Mouse (Mus musculus) liver, embryonic 16.5 days (tissue): ENCODE results near the gene Bsdc1. TPM values are rescaled to one million over a fixed set of nuclear protein-coding genes. Genes with fewer than 3 reads are reported as not detected.

ENCODE experiments used
- ATAC-seq: fragments of 200-750 bp; cut with Nextera tagmentation; 2 replicates; pipeline ENCODE4 v1.8.0; 2017; ENCODE audit warnings: low read depth, mild to moderate bottlenecking, moderate number of reproducible peaks, moderate library complexity
- H3K27ac ChIP-seq: fragments of 300-500 bp; sonication (generic); 2 replicates; pipeline ENCODE4 v1.5.1; 2014; ENCODE audit warnings: mild to moderate bottlenecking, low read length
- H3K27me3 ChIP-seq: fragments of 300-500 bp; sonication (generic); 2 replicates; pipeline ENCODE4 v1.6.1; 2014; ENCODE audit warnings: low read depth, low read length, mixed read lengths; ENCODE audit not compliant: control insufficient read depth, insufficient read depth
- H3K36me3 ChIP-seq: fragments of 300-500 bp; sonication (generic); 2 replicates; pipeline ENCODE4 v1.6.1; 2014; ENCODE audit warnings: mild to moderate bottlenecking; ENCODE audit not compliant: control insufficient read depth, insufficient read depth
- H3K4me1 ChIP-seq: fragments of 300-500 bp; sonication (generic); 2 replicates; pipeline ENCODE4 v1.6.1; 2014; ENCODE audit warnings: low read depth, low read length, mixed read lengths; ENCODE audit not compliant: control insufficient read depth
- H3K4me2 ChIP-seq: fragments of 300-500 bp; sonication (generic); 2 replicates; pipeline ENCODE4 v1.6.1; 2014; ENCODE audit warnings: low read depth, low read length, mixed read lengths
- H3K4me3 ChIP-seq: fragments of 300-500 bp; sonication (generic); 2 replicates; pipeline ENCODE4 v1.5.1; 2014; ENCODE audit warnings: low read depth, mild to moderate bottlenecking, low read length
- H3K9ac ChIP-seq: fragments of 300-500 bp; sonication (generic); 2 replicates; pipeline ENCODE4 v1.6.1; 2014; ENCODE audit warnings: low read depth, low read length
- H3K9me3 ChIP-seq: fragments of 300-500 bp; sonication (generic); replicated peaks from 2 replicates; pipeline ENCODE4 v1.6.1; 2016; ENCODE audit warnings: low read length; ENCODE audit not compliant: control insufficient read depth
- whole genome bisulfite sequencing: fragments of 180-500 bp; shearing (Covaris S2); extraction: QIAGEN DNeasy Blood & Tissue Kit; methylation state at CpG from one replicate; pipeline ENCODE4 v1.1.7; 2014; ENCODE audit not compliant: insufficient replicate concordance; 5-methylcytosine and 5-hydroxymethylcytosine counted together
- polyA plus RNA-seq: library from polyadenylated mRNA; unstranded; fragments of >200 nt; fragmentation: Nextera tagmentation; extraction: Ambion mirVana; gene quantifications from 2 replicates; pipeline ENCODE4 v1.2.1, GENCODE M21; 2015

The Bsdc1 gene
- polyA plus RNA-seq, 1 experiment from 2014 or later, result 87.0 TPM

DNA sequence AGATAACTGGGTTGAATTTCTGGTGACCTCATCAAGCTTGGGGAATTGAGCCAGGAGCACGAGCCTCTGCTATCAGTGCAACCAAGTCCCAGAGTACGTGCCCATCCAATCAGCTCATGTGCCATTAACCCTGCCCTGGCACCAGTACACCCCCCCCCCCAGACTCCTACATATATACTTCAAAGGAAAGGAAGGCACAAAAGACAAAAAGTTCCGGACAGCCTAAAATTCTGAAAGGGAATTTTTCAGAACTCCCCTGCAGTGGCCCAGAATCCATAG, 46.8 kb downstream of the Bsdc1 start:
- Histone ChIP-seq H3K36me3 (no peaks in the 10 kb centered on the region), H3K9ac (no peak overlapping the region), H3K9me3 (no peaks in the 10 kb centered on the region), H3K27ac (no peak overlapping the region), H3K4me2 (no peak overlapping the region), H3K4me3 (no peak overlapping the region), H3K4me1 (peaks cover 3% of the 10 kb centered on the region), H3K27me3 (peaks cover 25% of the 10 kb centered on the region)
- no peak for ATAC-seq
- WGBS, result 45% methylated on average over 3 of the region's 3 CpGs

DNA sequence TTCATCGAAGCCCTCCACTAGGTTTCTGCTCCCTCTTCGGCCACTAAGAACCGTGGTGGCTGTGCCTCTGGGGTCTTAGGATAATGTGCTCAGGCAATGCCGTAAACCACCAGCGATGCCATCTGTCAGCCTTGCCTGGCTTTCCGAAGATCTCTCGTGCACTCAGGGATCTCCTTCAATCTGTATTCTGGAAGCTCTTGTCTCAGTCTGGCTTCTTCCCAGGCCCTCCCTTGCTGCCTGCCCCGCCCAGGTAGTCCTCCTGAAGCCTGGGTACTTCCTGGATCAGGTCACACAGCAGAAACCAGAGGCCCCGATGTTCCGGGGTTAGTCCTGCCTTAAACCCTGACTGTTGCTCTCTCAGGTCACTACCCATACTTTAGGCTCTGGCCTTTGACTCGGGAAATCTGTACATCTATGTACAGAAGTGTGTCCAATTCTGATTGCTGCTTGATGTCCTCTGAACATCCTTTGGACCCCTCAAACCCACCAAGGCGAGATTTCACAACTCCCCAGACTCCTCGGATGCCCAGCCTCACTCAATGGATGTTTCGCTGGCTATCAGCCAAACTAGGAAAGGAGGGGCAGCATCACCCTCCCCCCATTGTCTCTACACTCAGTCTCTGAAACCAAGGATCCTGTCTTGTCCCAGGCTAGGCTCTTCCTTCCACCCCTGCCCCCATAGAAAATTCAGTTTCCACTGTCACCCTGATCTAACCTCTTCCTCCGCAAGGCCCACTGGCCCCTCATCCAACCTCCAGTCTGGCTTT, 47.6 kb downstream of the Bsdc1 start:
- no peak for ATAC-seq
- Histone ChIP-seq H3K4me3 (no peak overlapping the region), H3K4me2 (no peak overlapping the region), H3K9ac (no peak overlapping the region), H3K27me3 (peaks cover 34% of the 10 kb centered on the region), H3K27ac (no peak overlapping the region), H3K4me1 (peaks cover 12% of the 10 kb centered on the region), H3K9me3 (no peaks in the 10 kb centered on the region), H3K36me3 (no peaks in the 10 kb centered on the region)
- WGBS, result 51% methylated on average over 15 of the region's 15 CpGs

DNA sequence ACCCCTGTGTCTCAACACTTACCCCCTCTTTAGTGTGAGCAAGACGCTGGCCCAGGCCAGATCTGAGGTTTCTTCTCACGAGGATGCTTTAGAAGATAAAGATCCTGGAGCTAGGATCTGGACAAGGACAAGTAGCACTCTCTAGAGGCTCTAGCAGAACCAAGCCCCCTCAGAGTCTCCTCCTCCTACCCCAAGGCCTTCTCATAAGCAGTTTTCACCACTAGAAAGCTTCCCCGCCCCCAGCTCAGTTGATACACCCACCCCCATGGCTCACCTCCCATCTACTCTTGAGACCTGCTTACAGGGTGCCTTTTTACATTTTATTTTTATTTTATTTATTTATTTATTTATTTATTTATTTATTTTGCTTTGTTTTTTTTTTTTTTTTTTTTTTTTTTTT, 48.3 kb downstream of the Bsdc1 start:
- Histone ChIP-seq H3K9me3 (no peaks in the 10 kb centered on the region), H3K27me3 (peaks cover 34% of the 10 kb centered on the region), H3K27ac (no peak overlapping the region), H3K4me2 (no peak overlapping the region), H3K4me1 (peaks cover 17% of the 10 kb centered on the region), H3K36me3 (no peaks in the 10 kb centered on the region), H3K4me3 (no peak overlapping the region), H3K9ac (no peak overlapping the region)
- no peak for ATAC-seq
- 41% methylated on average over 3 of the region's 3 CpGs for WGBS

DNA sequence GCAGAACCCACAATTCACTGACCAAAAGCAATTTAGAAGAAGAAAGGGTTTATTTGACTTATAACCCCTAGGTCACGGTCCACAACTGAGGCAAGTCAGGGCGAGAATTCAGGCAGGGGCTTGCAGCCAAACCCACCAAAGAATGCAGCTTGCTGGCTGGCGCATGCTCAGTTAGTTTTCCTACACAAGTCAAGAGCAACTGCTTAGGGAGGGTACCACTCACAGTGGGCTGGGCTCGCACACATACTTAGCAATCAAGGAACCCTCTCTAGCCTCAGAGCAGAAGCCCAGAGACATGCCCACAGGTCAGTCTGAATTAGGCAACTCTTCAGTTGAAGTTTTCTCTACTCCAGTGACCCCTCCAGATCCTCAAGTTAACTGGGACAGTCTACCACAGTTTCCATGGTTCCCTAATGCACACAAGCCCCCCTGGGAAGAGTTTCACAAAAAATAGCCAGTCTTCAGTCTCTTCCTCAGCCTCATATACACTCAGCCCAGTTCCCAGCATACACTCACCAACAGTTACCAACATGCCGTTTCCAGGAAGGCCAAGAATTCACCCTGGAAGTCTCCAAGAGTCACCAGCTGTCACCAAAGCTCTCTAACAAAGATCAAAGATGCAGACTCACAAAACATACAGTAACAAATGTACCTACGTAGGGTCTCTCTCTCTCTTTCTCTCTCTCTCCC, 49.5 kb downstream of the Bsdc1 start:
- Histone ChIP-seq H3K9ac (no peak overlapping the region), H3K9me3 (no peaks in the 10 kb centered on the region), H3K4me3 (no peak overlapping the region), H3K27ac (no peak overlapping the region), H3K4me1 (peaks cover 17% of the 10 kb centered on the region), H3K27me3 (peaks cover 34% of the 10 kb centered on the region), H3K4me2 (no peak overlapping the region), H3K36me3 (no peaks in the 10 kb centered on the region)
- WGBS, result 66% methylated on average over 6 of the region's 6 CpGs
- no peak for ATAC-seq

DNA sequence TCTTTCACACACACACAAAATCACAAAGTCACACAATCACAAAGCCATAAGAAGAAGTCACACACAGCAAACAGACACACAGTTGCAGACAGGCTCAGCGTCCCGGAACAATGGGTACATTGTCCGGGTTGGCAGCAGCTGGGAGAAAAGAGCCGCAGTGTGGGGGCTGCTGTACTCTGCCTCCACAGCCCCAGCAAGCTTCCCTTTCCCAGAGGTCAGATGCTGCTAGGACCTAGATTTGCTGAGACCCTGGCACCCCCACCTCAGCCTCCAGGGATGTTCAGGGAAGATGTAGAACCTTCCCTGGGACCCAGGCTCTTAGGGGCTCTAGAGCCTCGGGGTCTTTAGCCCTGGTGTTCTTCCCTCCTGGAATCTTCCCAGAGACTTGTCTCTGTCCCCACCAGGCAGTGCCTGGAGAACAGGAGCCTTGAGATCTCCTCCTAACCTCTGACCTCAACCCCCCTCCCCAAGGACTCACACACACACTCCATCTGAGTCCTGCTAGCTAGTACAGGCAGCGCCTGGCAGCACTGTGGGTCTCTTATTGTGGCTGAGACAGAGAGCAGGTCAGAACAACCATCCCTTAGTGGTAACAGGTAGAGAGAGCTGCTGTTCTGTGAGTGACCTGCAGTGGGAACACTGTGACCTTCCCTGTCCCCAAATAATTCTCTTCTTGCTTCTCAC, 50.2 kb downstream of the Bsdc1 start:
- H3K9me3 ChIP-seq, result no peaks in the 10 kb centered on the region
- ATAC-seq, result no peak
- H3K4me3 ChIP-seq, result no peak overlapping the region
- no peak overlapping the region for H3K9ac ChIP-seq
- peaks cover 34% of the 10 kb centered on the region for H3K27me3 ChIP-seq
- peaks cover 1% of the 10 kb centered on the region for H3K36me3 ChIP-seq
- WGBS, result 63% methylated on average over 6 of the region's 6 CpGs
- no peak overlapping the region for H3K27ac ChIP-seq
- peaks cover 17% of the 10 kb centered on the region for H3K4me1 ChIP-seq
- H3K4me2 ChIP-seq, result no peak overlapping the region

DNA sequence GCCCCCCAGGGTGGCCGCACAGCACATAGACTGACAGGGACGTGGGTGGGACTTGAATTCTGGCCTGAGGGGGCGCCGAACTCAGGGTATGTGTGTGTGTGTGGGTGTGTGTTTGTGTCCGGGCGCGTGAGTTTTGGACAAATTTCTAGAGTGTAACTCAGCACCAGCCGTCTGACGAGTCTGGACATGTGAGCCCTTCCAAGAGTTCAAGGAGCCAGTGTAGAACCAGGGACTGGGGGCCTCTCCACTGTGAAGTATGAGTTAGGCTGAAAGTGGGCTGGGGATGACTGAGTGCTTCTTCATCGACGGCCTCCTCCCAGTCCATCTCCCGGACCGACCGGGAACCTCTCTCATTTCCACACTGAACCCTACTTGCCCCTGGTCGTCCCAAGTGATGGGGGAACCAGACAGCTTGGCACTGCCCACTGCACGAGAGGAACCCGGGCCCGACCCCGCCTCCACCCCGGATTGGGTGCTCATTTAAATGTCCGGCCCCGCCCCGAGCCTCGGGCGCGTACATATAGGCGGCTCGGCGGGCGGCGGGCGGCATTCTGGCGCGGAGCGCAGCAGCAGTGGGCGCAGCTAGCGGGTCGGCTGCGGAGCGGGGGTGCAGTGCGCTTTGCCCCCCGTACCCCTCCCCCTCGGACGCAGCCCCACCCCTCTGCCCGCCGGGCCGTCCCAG, 51.8 kb downstream of the Bsdc1 start, which contains the start of gene Marcksl1:
Gene Marcksl1, plus strand, starts transcription at position 496 of the 682 bp plus-strand sequence.
- peak; percentile 79 for ATAC-seq
- Histone ChIP-seq H3K27me3 (peaks cover 34% of the 10 kb centered on the region), H3K4me2 (peak within 1 kb of the TSS; percentile 98), H3K36me3 (peaks cover 16% of the 10 kb centered on the region), H3K9ac (peak within 1 kb of the TSS; percentile 65), H3K4me1 (peaks cover 17% of the 10 kb centered on the region), H3K27ac (no peak within 1 kb of the TSS; the same call in 1 of the 2 replicates), H3K4me3 (peak within 1 kb of the TSS; percentile 72), H3K9me3 (no peaks in the 10 kb centered on the region)
- 9% methylated on average over 47 of the region's 47 CpGs for WGBS

DNA sequence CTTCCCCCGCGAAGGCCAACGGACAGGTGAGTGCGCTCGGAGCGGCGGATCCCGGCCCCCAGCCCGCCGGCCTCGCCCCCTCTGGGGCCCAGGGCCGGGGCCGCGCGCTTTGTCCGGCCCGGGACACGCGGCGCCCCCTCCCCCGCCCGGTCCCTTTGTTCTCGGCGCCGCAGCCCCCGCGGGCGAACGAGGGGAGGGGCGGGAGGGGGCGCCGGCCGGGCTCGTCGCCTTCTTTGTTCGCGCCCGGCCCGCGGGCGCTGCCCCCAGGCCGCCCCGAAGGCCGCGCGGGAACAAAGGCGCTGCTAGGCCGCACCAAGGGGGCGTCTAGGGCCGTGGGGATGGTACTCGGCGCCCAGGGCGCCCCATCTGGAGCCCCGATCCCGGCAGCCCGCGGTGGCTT, 52.5 kb downstream of the Bsdc1 start:
- 0% methylated on average over 45 of the region's 57 CpGs for WGBS
- Histone ChIP-seq H3K4me1 (peaks cover 17% of the 10 kb centered on the region), H3K9me3 (no peaks in the 10 kb centered on the region), H3K27ac (no peak overlapping the region; the same call in 1 of the 2 replicates), H3K36me3 (peaks cover 23% of the 10 kb centered on the region), H3K27me3 (peaks cover 34% of the 10 kb centered on the region), H3K4me3 (peak overlapping the region; percentile 72), H3K4me2 (peak overlapping the region; percentile 98), H3K9ac (peak overlapping the region; percentile 65)
- ATAC-seq, result peak; percentile 33

DNA sequence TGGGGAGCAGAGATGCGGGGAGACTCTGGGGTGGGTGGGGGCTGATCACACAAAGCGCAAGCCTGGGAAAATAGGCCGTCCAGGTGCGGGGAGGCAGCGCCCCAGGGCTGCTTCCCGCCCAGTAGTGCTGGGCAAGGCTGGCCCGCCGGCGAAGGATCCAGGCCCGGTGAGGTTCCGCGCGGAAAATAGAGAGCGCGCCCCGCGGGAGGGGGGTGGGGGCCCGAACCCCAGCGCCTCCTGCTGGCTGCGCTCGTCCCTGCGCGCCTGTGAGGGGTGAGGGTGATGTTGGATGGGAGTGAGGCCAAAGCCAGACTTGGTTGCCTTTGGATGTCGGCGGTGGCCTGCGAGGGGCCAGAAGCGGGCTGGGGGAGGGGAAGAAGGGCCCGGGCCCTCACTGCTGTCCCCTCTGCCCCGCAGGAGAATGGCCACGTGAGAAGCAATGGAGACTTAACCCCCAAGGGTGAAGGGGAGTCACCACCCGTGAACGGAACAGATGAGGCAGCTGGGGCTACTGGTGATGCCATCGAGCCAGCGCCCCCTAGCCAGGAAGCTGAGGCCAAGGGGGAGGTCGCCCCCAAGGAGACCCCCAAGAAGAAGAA, 53.0 kb downstream of the Bsdc1 start:
- no peak overlapping the region; the same call in 1 of the 2 replicates for H3K27ac ChIP-seq
- WGBS, result under 1% methylated on average over 30 of the region's 35 CpGs

More for the DNA sequence above, 53.0 kb downstream of the Bsdc1 start:
- Histone ChIP-seq H3K27me3 (peaks cover 34% of the 10 kb centered on the region), H3K9me3 (no peaks in the 10 kb centered on the region), H3K36me3 (peaks cover 24% of the 10 kb centered on the region), H3K9ac (peak overlapping the region; percentile 65), H3K4me1 (peaks cover 17% of the 10 kb centered on the region), H3K4me3 (peak overlapping the region; percentile 72), H3K4me2 (peak overlapping the region; percentile 98)
- peak; percentile 64 for ATAC-seq
